Mouse (Mus musculus) MEL (cell line): ENCODE results near the gene Csmd2. TPM values are rescaled to one million over a fixed set of nuclear protein-coding genes. Genes with fewer than 3 reads are reported as not detected.

Experiments
- DNase-seq: peaks from one replicate; pipeline ENCODE4 v3.0.0; 2011; ENCODE audit warnings: low read depth, low spot score
- H3K27ac ChIP-seq: 2 replicates; pipeline ENCODE4 v1.5.1; 2012; ENCODE audit warnings: low read depth, mild to moderate bottlenecking, control low read depth, low read length, moderate library complexity; ENCODE audit not compliant: control insufficient read depth
- H3K27me3 ChIP-seq, 2 experiments: fragments of 150-350 bp in 1 of 2; sonication (generic) in 1 of 2; 2 replicates each; pipeline ENCODE4 v1.6.1; 2012; ENCODE audit warnings: low read length in 2 of 2, mild to moderate bottlenecking in 2 of 2, improper control_type of control experiment in 1 of 2, moderate library complexity in 1 of 2; ENCODE audit not compliant: insufficient read depth in 2 of 2, control insufficient read depth in 1 of 2
- H3K36me3 ChIP-seq, 2 experiments: 2 replicates each; pipeline ENCODE4 v1.6.1; 2012 to 2014; ENCODE audit warnings: low read length in 2 of 2, improper control_type of control experiment in 1 of 2, inconsistent platforms in 1 of 2, mild to moderate bottlenecking in 1 of 2; ENCODE audit not compliant: insufficient read depth in 2 of 2, control insufficient read depth in 1 of 2
- H3K4me1 ChIP-seq, 2 experiments: fragments of 150-350 bp in 1 of 2; sonication (generic) in 1 of 2; 2 replicates each; pipeline ENCODE4 v1.6.1; 2012; ENCODE audit warnings: low read length in 2 of 2, improper control_type of control experiment in 1 of 2, mild to moderate bottlenecking in 1 of 2; ENCODE audit not compliant: insufficient read depth in 2 of 2, control insufficient read depth in 1 of 2
- H3K4me3 ChIP-seq, 2 experiments: fragments of 150-350 bp in 1 of 2; sonication (generic) in 1 of 2; 2 replicates each; pipeline ENCODE4 v1.5.1; 2012; ENCODE audit warnings: low read depth in 2 of 2, low read length in 2 of 2, mild to moderate bottlenecking in 2 of 2, moderate library complexity in 2 of 2, control low read depth in 1 of 2, improper control_type of control experiment in 1 of 2; ENCODE audit not compliant: control insufficient read depth in 1 of 2, insufficient read depth in 1 of 2
- H3K79me2 ChIP-seq: 2 replicates; pipeline ENCODE4 v1.6.1; 2012; ENCODE audit warnings: mild to moderate bottlenecking, low read length, moderate library complexity; ENCODE audit not compliant: control insufficient read depth, poor library complexity, insufficient read depth
- H3K9ac ChIP-seq: 2 replicates; pipeline ENCODE4 v1.6.1; 2012; ENCODE audit warnings: low read depth, mild to moderate bottlenecking, control low read depth, low read length, moderate library complexity; ENCODE audit not compliant: control insufficient read depth, poor library complexity, severe bottlenecking
- H3K9me3 ChIP-seq: fragments of 150-350 bp; sonication (generic); replicated peaks from 2 replicates; pipeline ENCODE4 v1.6.1; 2012; ENCODE audit warnings: mild to moderate bottlenecking, low read length, improper control_type of control experiment, moderate library complexity; ENCODE audit not compliant: insufficient read depth
- CTCF ChIP-seq, 3 experiments: IDR thresholded peaks in 2 of 3; conservative IDR thresholded peaks in 1 of 3; 2 replicates each; pipeline ENCODE4 v1.5.1; 2011 to 2012; ENCODE audit warnings: low read length in 3 of 3, low read depth in 2 of 3, mild to moderate bottlenecking in 2 of 3, improper control_type of control experiment in 1 of 3, inconsistent platforms in 1 of 3, mixed read lengths in 1 of 3, moderate library complexity in 1 of 3; ENCODE audit not compliant: control insufficient read depth in 1 of 3, insufficient read depth in 1 of 3, poor library complexity in 1 of 3, severe bottlenecking in 1 of 3
- GABPA ChIP-seq: IDR thresholded peaks from 2 replicates; pipeline ENCODE4 v1.6.1; 2012; ENCODE audit warnings: low read depth, mild to moderate bottlenecking, inconsistent platforms, low read length, improper control_type of control experiment, moderate library complexity
- MAFK ChIP-seq: IDR thresholded peaks from 2 replicates; pipeline ENCODE4 v1.6.1; 2011; ENCODE audit warnings: low read depth, mild to moderate bottlenecking, low read length, improper control_type of control experiment, borderline replicate concordance
- MEF2A ChIP-seq: IDR thresholded peaks from 2 replicates; pipeline ENCODE4 v1.6.1; 2014; ENCODE audit warnings: low read depth, mild to moderate bottlenecking, inconsistent platforms, low read length, improper control_type of control experiment; ENCODE audit not compliant: poor library complexity, insufficient replicate concordance, severe bottlenecking; ENCODE audit errors: extremely low read depth
- RAD21 ChIP-seq: IDR thresholded peaks from 2 replicates; pipeline ENCODE4 v1.6.1; 2011; ENCODE audit warnings: mild to moderate bottlenecking, low read depth, low read length, improper control_type of control experiment
- SIN3A ChIP-seq: IDR thresholded peaks from 2 replicates; pipeline ENCODE4 v1.6.1; 2012; ENCODE audit warnings: low read length, improper control_type of control experiment, inconsistent platforms
- UBTF ChIP-seq: IDR thresholded peaks from 2 replicates; pipeline ENCODE4 v1.6.1; 2012; ENCODE audit warnings: low read depth, mild to moderate bottlenecking, inconsistent platforms, low read length, improper control_type of control experiment, moderate library complexity, borderline replicate concordance; ENCODE audit not compliant: insufficient read depth
- ZKSCAN1 ChIP-seq: IDR thresholded peaks from 2 replicates; pipeline ENCODE4 v1.6.1; 2012; ENCODE audit warnings: low read depth, mild to moderate bottlenecking, inconsistent platforms, low read length, improper control_type of control experiment, moderate library complexity
- polyA plus RNA-seq, 2 experiments: library from polyadenylated mRNA; stranded (reverse) in 1 of 2; unstranded in 1 of 2; fragments of >175 nt in 1 of 2; fragments of >200 nt in 1 of 2; gene quantifications; 2 replicates each; pipeline versions ENCODE4 v1.2.1 to v1.2.4; 2012; ENCODE audit warnings: low replicate concordance in 2 of 2, low read depth in 1 of 2; ENCODE audit not compliant: insufficient read length in 2 of 2, insufficient read depth in 1 of 2, missing spikeins in 1 of 2
- total RNA-seq: library from RNA; depleted of rRNA; stranded (reverse); fragments of 300-350 nt; gene quantifications from 2 replicates; pipeline ENCODE4 v1.2.3, GENCODE M21; 2012

Csmd2 gene
- total and polyA plus RNA-seq, 3 experiments: not detected

DNA sequence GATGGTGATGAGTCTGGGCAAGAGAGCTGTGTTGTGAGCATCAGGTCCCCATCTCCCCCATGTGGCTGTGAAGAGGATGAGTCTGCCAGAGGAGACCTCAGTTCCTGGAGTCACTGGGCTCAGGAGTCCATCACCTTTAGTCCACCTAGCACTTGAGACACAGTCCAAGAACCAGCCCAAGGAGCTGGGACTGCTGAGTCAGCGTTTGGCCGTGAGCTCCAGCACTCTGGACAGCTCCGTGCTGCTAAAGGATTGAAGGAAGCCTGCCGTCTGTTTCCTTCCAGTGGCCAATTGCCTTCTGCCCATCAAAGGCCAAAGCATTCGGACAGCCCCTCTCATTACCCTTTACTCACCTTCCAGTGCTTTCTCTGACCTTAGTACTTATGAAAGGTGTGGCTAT lies 261.0 kb downstream of the Csmd2 start:
- no peaks in the 10 kb centered on the region for H3K79me2 ChIP-seq
- H3K27ac ChIP-seq: no peak overlapping the region
- H3K27me3 ChIP-seq: no peaks in the 10 kb centered on the region
- no peaks in the 10 kb centered on the region for H3K9me3 ChIP-seq
- TF ChIP-seq RAD21 (no peak), MAFK (peak; percentile 58)
- TF ChIP-seq, all 39 proteins: peak for 1
- Histone ChIP-seq H3K36me3 (no peaks in the 10 kb centered on the region), H3K9ac (no peak overlapping the region), H3K4me1 (no peaks in the 10 kb centered on the region), H3K4me3 (no peak overlapping the region)
- peak; percentile 1 for DNase-seq

DNA sequence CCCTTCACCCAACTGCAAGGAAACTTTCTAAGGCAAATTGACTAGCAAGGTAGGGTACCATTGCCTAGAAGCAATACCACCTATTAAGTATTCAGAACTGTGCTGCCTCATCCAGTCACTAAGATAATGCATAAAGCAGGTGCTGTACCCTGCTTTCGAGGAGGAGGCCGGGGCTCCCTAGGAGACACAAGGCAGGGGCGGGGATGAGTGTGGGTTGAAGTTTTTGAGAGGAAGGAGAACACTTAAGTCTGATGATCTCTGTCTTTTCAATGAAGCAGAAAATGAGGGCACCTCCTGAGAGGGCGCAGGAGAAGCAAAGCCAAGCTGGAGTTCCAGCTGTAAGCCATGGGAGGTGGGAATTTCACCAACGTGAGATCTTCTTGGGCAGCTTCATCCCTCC lies 271.6 kb downstream of the Csmd2 start:
- Histone ChIP-seq H3K4me1 (no peaks in the 10 kb centered on the region), H3K9ac (no peak overlapping the region), H3K4me3 (no peak overlapping the region), H3K27ac (no peak overlapping the region), H3K79me2 (no peaks in the 10 kb centered on the region), H3K36me3 (no peaks in the 10 kb centered on the region), H3K9me3 (no peaks in the 10 kb centered on the region), H3K27me3 (no peaks in the 10 kb centered on the region)
- DNase-seq: no peak
- TF ChIP-seq UBTF (no peak), GABPA (no peak), ZKSCAN1 (no peak), MEF2A (no peak)

DNA sequence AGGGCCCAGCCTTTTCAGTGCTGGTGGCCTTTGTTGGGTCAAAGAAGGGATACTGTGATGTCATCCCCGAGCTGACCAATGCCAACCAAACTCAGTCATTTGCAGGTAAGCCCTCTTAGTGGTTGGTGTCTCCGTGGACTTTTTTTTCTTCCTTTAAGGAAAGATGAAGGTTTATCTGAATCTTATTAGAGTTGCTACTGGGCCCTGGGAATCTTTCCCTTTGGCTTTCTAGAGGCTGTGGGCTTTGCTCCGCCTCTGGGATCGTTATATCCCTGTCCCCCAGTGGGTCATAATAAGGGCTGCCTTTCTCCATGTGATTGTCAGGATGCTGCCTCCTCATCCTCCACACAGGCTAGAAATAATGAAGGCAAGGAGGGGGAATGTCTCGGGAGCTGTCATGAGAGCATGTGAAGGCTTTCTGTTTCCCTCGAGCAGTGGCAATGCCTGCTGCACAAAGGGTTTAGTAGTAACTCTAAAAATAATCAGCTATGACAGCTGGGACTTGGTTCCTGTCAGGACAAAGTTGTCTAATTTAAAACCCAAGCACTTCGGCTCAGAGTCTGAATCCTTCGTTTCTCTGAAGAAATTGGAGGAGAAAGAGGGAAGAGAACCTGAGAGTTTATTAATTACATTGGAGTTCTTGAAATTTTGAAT lies 273.4 kb downstream of the Csmd2 start, which contains the start of gene Hmgb4:
Hmgb4 (minus strand) TSS at position 51 of the 654 bp plus-strand sequence.
- H3K36me3 ChIP-seq: no peaks in the 10 kb centered on the region
- no peaks in the 10 kb centered on the region for H3K79me2 ChIP-seq
- no peaks in the 10 kb centered on the region for H3K4me1 ChIP-seq
- no peaks in the 10 kb centered on the region for H3K27me3 ChIP-seq
- DNase-seq: no peak
- no peaks in the 10 kb centered on the region for H3K9me3 ChIP-seq
- no peak within 1 kb of the TSS for H3K4me3 ChIP-seq
- no peak for TF ChIP-seq RAD21
- TF ChIP-seq CTCF (IDR thresholded peaks at IDR 0.05 in 2 of 3, conservative IDR thresholded peaks at IDR 0.05 in 1 of 3; ENCODE audit: control insufficient read depth in 1 of 3, insufficient read depth in 1 of 3, low read depth in 2 of 3, low read length in 3 of 3, poor library complexity in 1 of 3, severe bottlenecking in 1 of 3): no peak
- TF ChIP-seq SIN3A: no peak
- no peak for TF ChIP-seq MAFK
- TF ChIP-seq MEF2A: no peak
- no peak for TF ChIP-seq UBTF
- H3K27ac ChIP-seq: no peak within 1 kb of the TSS
- no peak within 1 kb of the TSS for H3K9ac ChIP-seq
